Mouse (Mus musculus): ENCODE measurements around the gene Wnt2.

DNA sequence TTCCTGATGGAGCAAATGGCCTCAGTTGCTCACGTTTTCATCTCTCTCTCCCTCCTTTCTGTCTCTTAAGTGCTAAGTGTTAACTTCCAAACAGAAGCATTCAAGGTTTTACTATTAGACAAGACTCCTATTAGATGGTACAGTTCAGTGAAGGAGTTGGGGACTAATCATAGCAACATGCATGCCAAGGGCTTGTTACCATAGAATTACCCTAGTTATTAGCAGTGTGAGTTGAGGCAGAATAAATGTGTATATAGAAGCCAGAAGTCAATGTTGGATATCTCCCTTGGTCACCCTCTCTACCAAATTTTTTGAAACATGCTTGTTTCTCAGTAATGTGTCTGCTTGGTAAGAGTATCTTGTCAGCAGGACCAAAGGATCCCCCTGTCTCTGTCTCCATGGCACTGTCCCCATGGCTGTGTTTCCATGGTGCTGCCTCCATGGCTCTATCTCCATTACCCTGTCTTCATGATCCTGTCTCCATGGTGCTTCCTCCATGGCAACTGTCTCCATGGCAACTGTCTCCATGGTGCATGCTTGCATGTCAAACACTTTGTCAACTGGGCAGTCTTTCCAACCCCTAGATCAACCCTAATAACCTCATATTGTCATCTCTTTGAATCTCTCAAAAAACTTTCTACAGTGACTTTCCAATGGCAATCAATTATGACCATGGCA is 61.8 kb downstream of the Wnt2 start:
- TF ChIP-seq CTCF (IDR thresholded peaks at IDR 0.05; ENCODE audit: borderline replicate concordance, extremely low read depth, insufficient read depth, insufficient read length) (no peak), POLR2A (IDR thresholded peaks at IDR 0.05; ENCODE audit: borderline replicate concordance, extremely low read depth, insufficient read depth, insufficient read length, poor library complexity, severe bottlenecking) (no peak)

Data from brain, embryonic 14.5 days (tissue).